Mouse (Mus musculus) neural tube, embryonic 14.5 days (tissue): ENCODE measurements around the gene Wdr38. TPM values are rescaled to one million over a fixed set of nuclear protein-coding genes. Genes with fewer than 3 reads are reported as not detected.

Experiments used
- polyA plus RNA-seq: library from polyadenylated mRNA; unstranded; fragments of >200 nt; fragmentation: Nextera tagmentation; extraction: Ambion mirVana; gene quantifications from 2 replicates; pipeline ENCODE4 v1.2.1, GENCODE M21; 2014

Wdr38 gene
- polyA plus RNA-seq, 1 experiment from 2014 or later, result 1.6 TPM

Other genes with a start within 250 kb of the Wdr38 start
- gene Nr6a1, start 69.8 kb upstream of the Wdr38 start, polyA plus RNA-seq, result 3.3 and 5.7 TPM in 2 replicates
- gene Olfml2a, start 65.5 kb upstream of the Wdr38 start, polyA plus RNA-seq, result 0.94 and 13.4 TPM in 2 replicates
- gene Arpc5l, start 7.9 kb downstream of the Wdr38 start, polyA plus RNA-seq, result 145 and 147 TPM in 2 replicates
- 584 and 610 TPM in 2 replicates for gene Rpl35, start 8.1 kb downstream of the Wdr38 start, polyA plus RNA-seq
- 34.6 and 34.9 TPM in 2 replicates for gene Golga1, start 68.1 kb downstream of the Wdr38 start, polyA plus RNA-seq
- 18.9 and 29.2 TPM in 2 replicates for gene Scai, start 193.3 kb downstream of the Wdr38 start, polyA plus RNA-seq
- gene Ppp6c, start 229.0 kb downstream of the Wdr38 start, polyA plus RNA-seq, result 80.2 and 81.9 TPM in 2 replicates